Mouse (Mus musculus) intestine, postnatal 0 days (tissue): ENCODE measurements around the gene Fam114a2. TPM values are rescaled to one million over a fixed set of nuclear protein-coding genes. Genes with fewer than 3 reads are reported as not detected.

Experiments
- ATAC-seq: fragments of 200-750 bp; cut with Nextera tagmentation; 2 replicates; pipeline ENCODE4 v1.8.0; 2017; ENCODE audit warnings: mild to moderate bottlenecking, moderate TSS enrichment, moderate library complexity
- H3K27ac ChIP-seq: fragments of 300-500 bp; sonication (generic); 2 replicates; pipeline ENCODE4 v1.5.1; 2014; ENCODE audit warnings: mild to moderate bottlenecking, low read depth, low read length, moderate library complexity
- H3K27me3 ChIP-seq: fragments of 300-500 bp; sonication (generic); replicated peaks from 2 replicates; pipeline ENCODE4 v1.6.1; 2014; ENCODE audit warnings: low read length, mixed read lengths; ENCODE audit not compliant: control insufficient read depth, insufficient read depth
- H3K36me3 ChIP-seq: fragments of 300-500 bp; sonication (generic); 2 replicates; pipeline ENCODE4 v1.6.1; 2014; ENCODE audit warnings: mild to moderate bottlenecking, moderate library complexity; ENCODE audit not compliant: control insufficient read depth, insufficient read depth
- H3K4me1 ChIP-seq: fragments of 300-500 bp; sonication (generic); replicated peaks from 2 replicates; pipeline ENCODE4 v1.6.1; 2014; ENCODE audit warnings: antibody characterized with exemption, low read length, mixed read lengths; ENCODE audit not compliant: control insufficient read depth, insufficient read depth
- H3K4me2 ChIP-seq: fragments of 300-500 bp; sonication (generic); replicated peaks from 2 replicates; pipeline ENCODE4 v1.6.1; 2014; ENCODE audit warnings: low read depth, mild to moderate bottlenecking, moderate library complexity
- H3K4me3 ChIP-seq: fragments of 300-500 bp; sonication (generic); 2 replicates; pipeline ENCODE4 v1.5.1; 2014; ENCODE audit warnings: low read depth, low read length
- H3K9ac ChIP-seq: fragments of 300-500 bp; sonication (generic); 2 replicates; pipeline ENCODE4 v1.6.1; 2014; ENCODE audit warnings: mild to moderate bottlenecking, low read depth, low read length
- H3K9me3 ChIP-seq: fragments of 300-500 bp; sonication (generic); 2 replicates; pipeline ENCODE4 v1.6.1; 2016; ENCODE audit warnings: mixed run types; ENCODE audit not compliant: control insufficient read depth
- CTCF ChIP-seq: sonication (generic); IDR thresholded peaks from 2 replicates; pipeline ENCODE4 v1.5.1; 2016; ENCODE audit warnings: low read depth, mild to moderate bottlenecking, control low read depth, antibody characterized with exemption, moderate library complexity
- WGBS: fragments of 180-500 bp; shearing (Covaris S2); extraction: QIAGEN DNeasy Blood & Tissue Kit; methylation state at CpG from one replicate; pipeline ENCODE4 v1.1.7; 2014; 5-methylcytosine and 5-hydroxymethylcytosine counted together
- polyA plus RNA-seq: library from polyadenylated mRNA; unstranded; fragments of >200 nt; fragmentation: Nextera tagmentation; extraction: Ambion mirVana; gene quantifications from 2 replicates; pipeline ENCODE4 v1.2.1, GENCODE M21; 2015

Fam114a2 gene
- polyA plus RNA-seq, 1 experiment from 2014 or later = 56.1 TPM

DNA sequence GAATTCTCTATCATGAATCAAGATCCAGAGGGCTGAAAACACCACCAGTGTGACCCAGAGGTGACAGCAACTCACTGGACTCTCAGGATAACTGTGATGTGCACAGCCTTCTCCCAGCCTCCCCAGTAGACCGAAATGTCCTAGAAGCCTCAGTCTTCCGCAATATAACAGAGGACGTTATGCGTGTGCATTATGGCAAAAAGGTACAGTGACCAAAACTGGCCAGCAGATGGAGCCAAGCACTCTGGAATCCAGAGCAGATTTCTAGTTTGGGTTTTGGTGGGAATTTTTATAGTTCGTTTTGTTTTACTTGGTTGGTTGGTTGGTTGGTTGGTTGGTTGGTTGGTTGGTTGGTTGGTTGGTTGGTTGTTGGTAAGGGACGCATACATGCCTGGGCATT lies 43.3 kb downstream of the Fam114a2 start:
- no peak overlapping the region for H3K9ac ChIP-seq
- H3K4me2 ChIP-seq = no peak overlapping the region
- peak; percentile 83 for TF ChIP-seq CTCF
- H3K4me3 ChIP-seq = no peak overlapping the region
- 47% methylated on average over 6 of the region's 6 CpGs for WGBS
- H3K27me3 ChIP-seq = no peaks in the 10 kb centered on the region
- no peak overlapping the region for H3K27ac ChIP-seq
- H3K4me1 ChIP-seq = no peaks in the 10 kb centered on the region
- H3K9me3 ChIP-seq = no peaks in the 10 kb centered on the region
- H3K36me3 ChIP-seq = peaks cover 7% of the 10 kb centered on the region; the same call in 1 of the 2 replicates
- ATAC-seq = no peak

GRCm38 (mm10) chr11:57474296-57474941 lies 44.0 kb downstream of the Fam114a2 start:
- no peaks in the 10 kb centered on the region for H3K4me1 ChIP-seq
- no peak for ATAC-seq
- no peak overlapping the region for H3K4me2 ChIP-seq
- H3K36me3 ChIP-seq = peaks cover 7% of the 10 kb centered on the region; the same call in 1 of the 2 replicates
- no peak overlapping the region for H3K9ac ChIP-seq
- TF ChIP-seq CTCF = no peak
- no peaks in the 10 kb centered on the region for H3K27me3 ChIP-seq
- H3K4me3 ChIP-seq = no peak overlapping the region
- no peak overlapping the region for H3K27ac ChIP-seq
- H3K9me3 ChIP-seq = no peaks in the 10 kb centered on the region
- 76% methylated on average over 6 of the region's 6 CpGs for WGBS

DNA sequence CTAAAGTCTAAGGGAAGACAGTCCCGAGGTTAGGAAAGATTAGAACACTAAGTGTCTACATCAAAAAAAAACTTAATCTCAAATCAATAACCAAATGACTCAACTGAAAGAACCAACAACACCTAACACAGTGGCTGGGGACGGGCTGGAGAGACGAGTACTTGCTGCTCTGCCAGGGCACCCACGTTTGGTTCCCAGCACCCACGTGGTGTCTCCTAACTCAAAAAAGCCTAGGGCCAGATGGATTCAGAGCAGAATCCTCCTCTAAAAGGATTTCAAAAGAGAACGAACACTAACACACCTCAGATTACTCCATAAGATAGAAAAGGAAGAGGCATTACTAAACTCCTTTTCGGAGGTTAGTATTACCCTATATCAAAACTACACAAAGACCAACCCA lies 47.4 kb downstream of the Fam114a2 start:
- Histone ChIP-seq H3K4me2 (no peak overlapping the region), H3K4me1 (no peaks in the 10 kb centered on the region), H3K4me3 (no peak overlapping the region), H3K27me3 (no peaks in the 10 kb centered on the region), H3K9me3 (no peaks in the 10 kb centered on the region), H3K27ac (no peak overlapping the region), H3K36me3 (no peaks in the 10 kb centered on the region), H3K9ac (no peak overlapping the region)
- ATAC-seq = no peak
- 77% methylated on average over 7 of the region's 7 CpGs for WGBS
- no peak for TF ChIP-seq CTCF

DNA sequence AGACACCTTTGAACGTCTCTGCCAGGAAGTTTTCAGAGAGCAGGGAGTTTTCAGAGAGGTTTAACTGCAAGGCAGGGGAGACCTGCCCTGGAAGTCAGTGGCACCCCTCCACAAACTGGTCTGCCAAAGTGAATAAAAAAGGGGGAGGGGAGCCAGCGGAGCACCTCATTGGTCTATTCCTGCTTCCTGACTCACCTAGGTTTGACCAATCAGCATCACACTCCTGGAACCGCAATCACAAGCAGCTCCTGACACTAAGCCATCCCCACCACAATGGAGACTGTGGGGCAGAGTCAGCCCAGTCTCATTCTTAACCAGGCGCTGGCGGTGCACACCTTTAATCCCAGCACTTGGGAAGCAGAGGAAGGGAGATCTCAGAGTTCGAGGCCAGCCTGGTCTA lies 48.4 kb downstream of the Fam114a2 start:
- 53% methylated on average over 6 of the region's 6 CpGs for WGBS
- ATAC-seq = no peak
- no peak for TF ChIP-seq CTCF
- H3K27me3 ChIP-seq = no peaks in the 10 kb centered on the region
- H3K36me3 ChIP-seq = no peaks in the 10 kb centered on the region
- no peak overlapping the region for H3K4me2 ChIP-seq
- H3K27ac ChIP-seq = no peak overlapping the region
- no peak overlapping the region for H3K4me3 ChIP-seq
- H3K9ac ChIP-seq = no peak overlapping the region
- H3K9me3 ChIP-seq = no peaks in the 10 kb centered on the region
- H3K4me1 ChIP-seq = no peaks in the 10 kb centered on the region

- Histone ChIP-seq H3K27ac (no peak overlapping the region), H3K27me3 (no peaks in the 10 kb centered on the region), H3K4me1 (no peaks in the 10 kb centered on the region), H3K4me3 (no peak overlapping the region), H3K9me3 (no peaks in the 10 kb centered on the region), H3K36me3 (no peaks in the 10 kb centered on the region), H3K4me2 (no peak overlapping the region), H3K9ac (no peak overlapping the region)
- WGBS = 80% methylated on average over 4 of the region's 4 CpGs
- ATAC-seq = no peak
- TF ChIP-seq CTCF = peak; percentile 49
Measured at GRCm38 (mm10) chr11:57468706-57469105, 49.7 kb downstream of the Fam114a2 start.

- Histone ChIP-seq H3K27me3 (no peaks in the 10 kb centered on the region), H3K9ac (no peak overlapping the region), H3K27ac (no peak overlapping the region), H3K4me3 (no peak overlapping the region), H3K4me1 (no peaks in the 10 kb centered on the region), H3K36me3 (no peaks in the 10 kb centered on the region), H3K4me2 (no peak overlapping the region), H3K9me3 (no peaks in the 10 kb centered on the region)
- WGBS = 58% methylated on average over 23 of the region's 23 CpGs
- peak; percentile 89 for TF ChIP-seq CTCF
- no peak for ATAC-seq
Measured at GRCm38 (mm10) chr11:57467159-57468110, 51.0 kb downstream of the Fam114a2 start.
